16 mouse cellular contexts compared by ENCODE assay signal in genomic region chr8:72817655-72818349, GRCm38 (mm10). TPM values are rescaled to one million over a fixed set of nuclear protein-coding genes. Genes with fewer than 3 reads are reported as not detected.
"Had no signal": no experiment of that assay in that cellular context is flagged by ENCODE, and none has a peak within 500 bp of the region (broad histone marks: within the 10 kb centered on the region; RNA-seq: fewer than 3 reads in every experiment).

No protein-coding gene starts in this region.

- DNase-seq: kidney, adult 9 months; kidney, postnatal 36 days; liver; liver, embryonic 13.5 days; liver, postnatal 0 days; right cerebral cortex, postnatal 14 days; thymus, postnatal 4 days had no signal

- ATAC-seq: liver, postnatal 0 days; midbrain, embryonic 15.5 days had no signal

- H3K9me3 ChIP-seq: limb, embryonic 12.5 days; liver, embryonic 13.5 days; megakaryocyte, embryonic 14.5 days; midbrain, embryonic 15.5 days; neural tube, embryonic 12.5 days had no signal

- H3K4me3 ChIP-seq: layer of hippocampus, adult 2 months; limb, embryonic 12.5 days; liver, embryonic 13.5 days; megakaryocyte, embryonic 14.5 days; midbrain, embryonic 15.5 days; neural tube, embryonic 12.5 days had no signal

- H3K9ac ChIP-seq: limb, embryonic 12.5 days; liver, embryonic 13.5 days; liver, postnatal 0 days; midbrain, embryonic 15.5 days; neural tube, embryonic 12.5 days had no signal

- H3K27ac ChIP-seq: kidney, postnatal 0 days; layer of hippocampus, adult 2 months; limb, embryonic 12.5 days; liver, embryonic 13.5 days; midbrain, embryonic 15.5 days; neural tube, embryonic 12.5 days; stomach, postnatal 0 days had no signal

- H3K27me3 ChIP-seq: limb, embryonic 12.5 days; liver, embryonic 13.5 days; midbrain, embryonic 15.5 days; neural tube, embryonic 12.5 days had no signal

- H3K36me3 ChIP-seq: liver, embryonic 13.5 days had no signal

- H3K4me2 ChIP-seq: limb, embryonic 12.5 days; liver, embryonic 13.5 days; midbrain, embryonic 11.5 days; midbrain, embryonic 15.5 days; neural tube, embryonic 12.5 days had no signal

- H3K4me1 ChIP-seq: limb, embryonic 12.5 days; liver, embryonic 13.5 days; midbrain, embryonic 15.5 days; neural tube, embryonic 12.5 days had no signal

RNA-seq across cellular contexts. Expression of gene F2rl3, which starts 56.1 kb away (rescaled TPM):
- total RNA-seq: monocyte, adult 5-6 weeks had no signal
